Mouse (Mus musculus) thymus, adult 2 months (tissue): Measurements from ENCODE around the gene Il10rb.

ENCODE experiments used
- CTCF ChIP-seq: fragments of 200-500 bp; IDR thresholded peaks from 2 replicates; pipeline ENCODE4 v1.5.1; 2012; ENCODE audit warnings: mild to moderate bottlenecking, control low read depth, low read length, moderate library complexity, borderline replicate concordance; ENCODE audit not compliant: control insufficient read depth, poor library complexity, insufficient read depth; ENCODE audit errors: extremely low read depth
- POLR2A ChIP-seq: fragments of 200-500 bp; IDR thresholded peaks from 2 replicates; pipeline ENCODE4 v1.6.1; 2012; ENCODE audit warnings: mild to moderate bottlenecking, low read length, control low read depth, moderate library complexity; ENCODE audit not compliant: control insufficient read depth, poor library complexity, insufficient read depth; ENCODE audit errors: extremely low read depth

DNA sequence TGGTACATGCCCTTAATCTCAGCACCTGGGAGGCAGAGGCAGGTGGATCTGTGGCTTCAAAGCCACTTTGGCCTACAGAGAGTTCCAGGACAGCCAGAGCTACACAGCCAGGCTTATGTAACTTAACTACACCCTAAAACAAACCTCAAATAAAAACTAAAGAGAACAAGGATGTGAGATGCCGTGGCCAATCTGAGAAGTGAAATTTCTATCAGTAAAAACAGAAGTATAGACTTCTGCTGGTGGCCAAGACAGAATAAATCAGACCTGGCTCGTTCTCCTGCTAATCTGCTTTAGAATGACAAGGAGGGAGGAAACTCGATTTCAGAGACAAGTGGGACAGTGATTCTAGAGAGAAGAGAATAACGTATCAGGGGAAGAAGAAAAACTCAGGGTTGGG lies 49.9 kb downstream of the Il10rb start:
- TF ChIP-seq POLR2A (no peak), CTCF (no peak)
